Mouse (Mus musculus): ENCODE data around the gene Mgat4c.
"Not testable (repeated sequence)": the region's sequence is repeated elsewhere in the genome, so short reads cannot be mapped to it uniquely, and the experiment has no call there.

Gene Mgat4c

DNA sequence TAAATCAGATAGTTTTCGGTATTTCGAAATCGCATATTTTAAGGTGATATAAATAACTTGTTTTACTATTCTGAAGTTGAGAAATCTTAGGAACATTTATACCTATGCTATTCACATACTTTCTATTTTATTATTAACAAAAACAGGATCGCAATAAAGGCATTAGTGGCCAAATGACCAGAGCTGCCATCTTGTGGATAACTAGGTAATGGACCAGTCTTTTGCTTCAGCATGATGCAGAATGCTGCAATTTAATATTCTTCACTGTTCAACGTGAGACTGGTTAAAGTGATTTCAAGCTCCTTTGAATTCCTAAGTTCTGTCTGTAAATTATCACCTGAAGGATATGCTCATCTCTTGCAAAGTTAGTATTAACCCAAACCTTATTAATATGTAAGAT is 473.6 kb downstream of the Mgat4c start:
- no peak for DNase-seq (ENCODE audit: low read depth)

DNA sequence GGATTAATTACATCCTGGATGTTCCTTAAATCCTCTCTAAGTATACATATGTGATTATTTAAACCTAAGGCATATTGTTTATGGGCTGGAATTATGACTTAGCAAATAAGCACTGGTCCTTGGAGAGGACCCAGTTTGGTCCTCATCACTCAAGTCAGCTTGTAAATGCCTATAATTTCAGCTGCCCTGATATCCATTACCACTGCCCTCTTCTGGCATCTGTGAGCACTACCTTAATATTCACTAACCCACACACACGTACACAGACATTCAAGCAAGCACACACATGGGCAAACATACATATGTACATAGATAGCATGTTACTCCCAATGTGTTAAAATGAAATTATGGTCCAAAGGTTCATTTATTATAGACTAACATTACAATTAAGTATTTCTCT is 474.6 kb downstream of the Mgat4c start:
- DNase-seq (ENCODE audit: low read depth), result no peak

DNA sequence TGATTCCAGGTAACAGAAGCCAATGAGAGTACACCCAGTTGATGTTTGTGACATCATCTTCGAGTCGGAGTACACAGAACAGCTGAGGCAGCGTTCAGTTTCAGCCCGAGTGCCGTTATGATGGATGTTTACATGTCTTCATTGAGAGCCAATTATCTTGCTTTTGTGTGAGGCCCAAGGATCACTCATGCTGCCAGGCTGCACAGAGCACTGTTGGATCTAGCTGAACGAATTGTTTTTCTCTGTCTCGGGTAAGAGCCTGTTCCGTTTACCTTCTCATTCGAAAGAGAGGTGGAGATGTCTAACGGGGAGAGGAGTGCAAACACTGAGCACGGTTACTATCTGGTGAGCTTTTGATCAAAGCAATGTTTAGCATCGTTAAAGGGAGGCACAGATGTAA is 477.5 kb downstream of the Mgat4c start:
- DNase-seq (ENCODE audit: low read depth), result no peak

GRCm38 (mm10) chr10:102184726-102185125 is 503.4 kb downstream of the Mgat4c start:
- DNase-seq (ENCODE audit: low read depth), result no peak

GRCm38 (mm10) chr10:102191646-102192045 is 510.4 kb downstream of the Mgat4c start:
- no peak for DNase-seq (ENCODE audit: low read depth)

DNA sequence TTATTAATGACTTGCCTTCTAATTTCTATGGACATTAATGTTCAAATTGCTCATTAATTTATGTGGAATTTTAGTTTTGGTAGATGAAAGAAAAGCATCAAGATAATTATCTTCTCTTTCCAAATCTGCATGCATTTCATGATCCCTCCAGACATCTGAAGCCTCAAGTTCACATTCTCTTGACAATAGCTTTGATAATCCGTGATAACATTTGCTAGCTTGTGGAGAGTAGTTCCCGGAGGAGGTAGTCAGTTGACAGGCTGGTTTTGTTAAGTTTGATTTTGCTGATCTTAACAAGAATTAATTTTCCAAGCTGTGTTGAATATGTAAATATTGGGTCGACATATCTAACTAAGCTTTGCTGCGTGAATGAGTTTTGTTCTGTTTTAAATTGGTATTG is 515.6 kb downstream of the Mgat4c start:
- no peak for DNase-seq (ENCODE audit: low read depth)

DNA sequence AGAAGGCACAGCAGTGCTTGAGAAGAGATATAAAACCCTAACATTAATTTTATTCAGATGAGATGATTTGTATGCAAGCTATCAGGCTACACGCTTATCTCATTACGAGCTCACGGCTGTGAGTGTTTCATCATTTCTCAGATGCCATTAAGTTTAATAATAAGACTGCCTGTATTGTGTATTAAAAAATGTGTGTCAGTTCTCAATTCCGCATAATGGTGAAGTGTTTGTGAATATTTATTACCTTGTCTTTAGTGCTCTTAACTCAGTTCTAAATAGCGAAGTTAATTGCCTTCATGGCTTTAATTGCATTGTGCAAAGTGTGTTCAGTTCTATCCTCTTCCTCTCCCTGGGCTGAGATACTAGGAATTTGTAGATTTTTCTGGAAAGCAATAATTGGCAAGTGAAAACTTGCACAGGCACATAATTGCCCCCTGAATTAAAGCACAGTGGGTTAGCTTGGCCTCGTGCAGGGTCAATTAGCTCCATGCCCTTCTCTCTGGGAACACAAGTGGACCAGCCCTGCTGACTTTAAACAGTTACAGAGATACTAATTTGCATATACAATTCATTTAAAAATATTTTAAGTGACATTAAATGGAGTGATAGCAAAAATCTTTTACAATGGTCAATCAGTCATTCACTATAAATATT is 557.4 kb downstream of the Mgat4c start:
- DNase-seq (ENCODE audit: low read depth), result no peak

DNA sequence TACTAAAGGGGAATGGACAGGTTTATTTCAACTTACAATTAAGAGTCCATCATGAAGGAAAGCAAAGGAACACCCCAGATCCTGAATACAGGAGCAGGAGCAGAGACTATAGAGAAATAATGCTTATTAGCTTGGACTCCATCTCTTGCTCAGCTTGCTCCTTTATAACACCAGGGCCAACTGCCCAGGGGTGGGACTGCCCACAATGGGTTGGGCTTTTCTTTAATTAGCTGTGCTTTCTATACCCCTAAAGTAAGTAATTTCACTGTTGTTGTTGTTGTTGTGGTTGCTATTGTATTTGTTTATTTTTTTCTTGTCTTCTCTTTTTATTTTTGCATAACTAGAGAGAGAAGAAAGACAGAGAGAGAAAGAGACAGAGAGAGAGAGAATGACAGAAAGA is 562.6 kb downstream of the Mgat4c start:
- no peak for DNase-seq (ENCODE audit: low read depth)

DNA sequence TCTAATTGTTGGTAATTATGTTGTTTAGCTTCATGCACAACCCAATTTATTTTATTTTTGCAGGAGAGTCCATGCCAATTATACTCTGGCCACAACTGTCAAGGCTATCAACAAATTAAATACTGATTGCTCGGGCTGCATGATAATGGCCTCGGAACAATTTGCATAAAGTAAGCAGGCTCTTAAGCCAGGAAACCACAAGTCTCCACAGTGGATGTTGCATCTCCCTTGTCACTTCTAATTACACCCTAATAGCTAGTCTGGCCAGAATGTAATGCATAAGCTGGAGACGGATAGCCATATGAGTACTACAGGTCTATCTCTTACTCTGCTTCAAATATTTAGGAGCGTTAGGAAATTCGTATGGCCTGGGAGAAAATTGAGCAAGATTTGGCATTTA is 563.3 kb downstream of the Mgat4c start:
- no peak for DNase-seq (ENCODE audit: low read depth)

DNA sequence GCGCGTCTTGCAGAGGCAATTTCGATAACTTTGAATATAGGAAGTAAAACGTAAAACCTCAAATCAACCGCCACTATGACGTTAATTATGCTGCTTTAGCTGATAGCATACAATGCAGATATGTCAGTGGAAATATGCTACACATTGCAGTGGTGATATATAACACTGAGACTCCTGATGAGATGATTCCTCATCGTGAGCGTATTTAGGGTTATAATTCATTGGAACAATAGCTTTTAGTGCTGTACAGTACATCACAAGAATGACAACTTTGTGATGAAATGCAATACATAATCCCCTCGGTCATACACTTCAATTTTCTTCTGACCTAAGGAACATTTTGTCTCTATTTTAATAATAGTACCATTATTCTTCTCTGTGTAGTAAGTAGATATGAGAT is 564.0 kb downstream of the Mgat4c start:
- DNase-seq (ENCODE audit: low read depth), result no peak

DNA sequence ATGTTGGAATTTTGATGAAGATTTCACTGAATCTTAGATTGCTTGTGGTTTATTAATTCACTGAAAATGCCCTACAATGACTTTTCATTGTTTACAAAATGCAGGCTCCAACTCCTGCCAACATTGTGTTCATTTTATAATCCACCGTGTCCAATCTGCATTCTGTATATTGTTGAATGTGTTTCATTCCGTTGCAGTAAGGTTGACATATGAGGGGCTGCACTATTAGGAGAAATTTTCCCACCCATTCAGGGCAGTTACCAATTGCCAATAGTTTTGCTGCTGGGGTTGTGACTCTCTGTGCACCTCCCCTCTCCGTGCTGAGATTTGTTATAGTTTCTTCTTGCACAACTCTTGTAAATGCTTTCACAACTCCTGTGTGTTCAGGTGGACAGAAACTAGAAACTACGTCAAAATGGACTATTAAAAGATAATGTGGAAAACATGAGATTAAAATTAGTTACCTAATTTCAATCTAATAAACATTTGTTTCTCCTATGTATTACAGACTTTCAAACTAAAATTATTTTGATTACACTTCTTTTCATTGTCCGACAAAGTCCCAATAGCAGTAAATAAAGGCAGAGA is 627.7 kb downstream of the Mgat4c start:
- DNase-seq (ENCODE audit: low read depth), result no peak

GRCm38 (mm10) chr10:102365685-102366381 is 684.5 kb downstream of the Mgat4c start:
- DNase-seq (ENCODE audit: low read depth), result no peak

GRCm38 (mm10) chr10:102370576-102370975 is 689.3 kb downstream of the Mgat4c start:
- DNase-seq (ENCODE audit: low read depth), result no peak

GRCm38 (mm10) chr10:102372111-102372510 is 690.8 kb downstream of the Mgat4c start:
- no peak for DNase-seq (ENCODE audit: low read depth)

DNA sequence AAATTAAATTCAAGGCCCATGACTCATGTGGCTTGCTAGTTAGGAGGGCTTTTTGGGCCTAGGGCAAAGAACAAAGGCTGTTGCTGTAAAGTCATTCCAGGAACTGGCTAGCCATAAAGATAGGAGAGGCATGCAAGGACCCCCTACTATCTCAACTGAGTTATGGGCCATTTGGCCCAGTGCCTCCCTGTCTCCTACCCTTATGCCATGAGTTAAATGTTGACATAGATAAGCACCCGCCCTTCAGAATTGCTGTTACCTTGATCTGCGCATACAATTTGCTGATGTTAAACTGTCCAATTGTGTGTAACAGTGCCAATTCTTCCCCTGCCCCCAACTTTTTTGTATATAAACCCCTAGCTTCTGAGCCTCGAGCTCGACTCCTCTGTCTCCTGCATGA is 692.8 kb downstream of the Mgat4c start:
- DNase-seq (ENCODE audit: low read depth), result no peak

GRCm38 (mm10) chr10:102377377-102377776 is 696.1 kb downstream of the Mgat4c start:
- no peak for DNase-seq (ENCODE audit: low read depth)

DNA sequence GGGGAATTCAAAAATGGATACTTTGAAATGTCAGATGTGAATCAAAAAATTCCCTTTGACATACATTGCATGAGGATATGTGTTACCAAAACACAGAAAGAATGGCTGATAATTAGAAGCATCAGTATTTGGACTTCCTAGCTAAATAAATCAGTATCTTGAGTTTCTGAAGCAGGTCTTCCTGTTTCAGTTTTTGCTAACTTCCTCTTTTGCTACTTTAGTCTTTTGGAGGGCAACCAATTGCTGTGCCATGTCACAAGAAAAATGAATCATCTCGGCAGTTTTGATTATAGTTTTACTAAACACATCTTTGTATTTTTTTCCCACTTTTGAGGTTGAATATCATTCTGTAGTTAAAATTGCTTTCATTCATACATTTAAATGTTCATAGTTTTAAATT is 707.9 kb downstream of the Mgat4c start:
- no peak for DNase-seq (ENCODE audit: low read depth)

DNA sequence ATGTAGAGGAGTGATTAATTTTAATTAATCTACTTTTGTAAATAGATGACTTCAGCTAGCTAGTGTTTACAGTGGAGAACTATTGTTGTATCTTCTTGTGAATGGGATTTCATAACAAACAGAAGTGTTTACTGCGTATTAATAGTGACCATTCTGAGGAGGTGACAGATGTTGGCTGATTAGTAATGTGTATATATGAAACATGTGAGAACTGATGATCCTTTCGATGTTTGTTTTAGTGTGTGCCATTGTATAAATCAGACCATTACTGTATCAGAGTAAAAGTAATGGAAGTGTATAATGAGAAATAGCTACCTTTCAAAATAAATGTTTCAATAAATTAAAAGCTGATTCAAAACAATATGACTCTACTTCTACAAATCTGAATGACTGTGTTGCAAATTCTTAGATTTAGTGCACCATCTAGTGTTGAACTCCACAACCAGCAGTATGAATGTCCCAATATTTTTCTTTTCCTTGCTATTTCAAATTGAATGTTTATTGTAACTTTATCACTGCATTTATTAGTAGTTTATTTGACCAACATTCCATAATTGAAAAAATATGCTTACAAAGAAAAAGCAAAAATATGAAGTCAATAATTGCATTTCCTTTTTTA is 736.5 kb downstream of the Mgat4c start:
- peak; percentile 6 for DNase-seq (ENCODE audit: low read depth)

DNA sequence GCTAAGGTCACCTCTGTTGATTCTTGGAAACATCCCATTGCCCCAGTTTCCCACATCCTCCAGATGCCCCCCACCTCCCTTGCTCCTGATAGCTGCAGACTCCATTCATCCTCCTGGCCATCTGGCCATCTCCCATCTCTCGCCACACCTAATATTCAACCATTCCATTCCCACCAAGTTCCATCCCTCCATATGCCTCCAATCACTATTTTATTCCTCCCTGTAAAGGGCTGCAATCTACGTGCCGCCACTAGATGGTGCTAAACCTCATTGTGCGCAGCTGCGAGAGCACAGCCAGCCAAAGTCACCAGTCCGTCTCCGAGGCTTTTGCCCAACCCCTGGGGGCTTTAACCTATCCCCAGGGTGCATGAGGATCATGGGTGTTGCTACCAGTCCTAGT is 753.8 kb downstream of the Mgat4c start:
- not testable (repeated sequence) for DNase-seq (ENCODE audit: low read depth)

DNA sequence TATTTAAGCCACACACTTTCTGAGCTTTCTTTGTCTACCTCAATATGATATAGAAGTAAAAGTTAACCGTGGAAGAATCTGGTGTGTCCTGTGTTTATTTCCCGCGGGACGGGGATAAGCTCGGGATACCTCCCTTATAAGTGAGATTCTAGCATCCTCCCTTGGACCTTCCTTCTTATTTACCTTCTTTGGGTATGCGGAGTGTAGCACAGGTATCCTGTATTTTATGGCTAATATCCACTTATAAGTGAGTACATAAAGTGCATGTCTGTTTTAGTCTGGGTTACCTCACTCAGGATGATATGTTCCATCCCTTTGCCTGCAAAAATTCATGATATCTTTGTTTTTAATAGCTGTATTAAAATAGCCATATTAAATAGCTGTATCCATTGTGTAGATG is 754.2 kb downstream of the Mgat4c start:
- not testable (repeated sequence) for DNase-seq (ENCODE audit: low read depth)

Measured in NIH3T3 (cell line).